Mouse (Mus musculus) stomach, adult 2 months (tissue): ENCODE measurements around the gene Scly. TPM values are rescaled to one million over a fixed set of nuclear protein-coding genes. Genes with fewer than 3 reads are reported as not detected.

Experiments used
- polyA plus RNA-seq: library from polyadenylated mRNA; depleted of rRNA; stranded (reverse); fragments of >200 nt; gene quantifications from 2 replicates; pipeline ENCODE4 v1.2.3, GENCODE M21; 2012; rRNA removed

The Scly gene
- polyA plus RNA-seq, result 8.8 and 9.4 TPM in 2 replicates

GRCm38 (mm10) chr1:91297799-91298744, at the start of gene Scly:
Gene Scly (plus strand): TSS chr1:91298338.

GRCm38 (mm10) chr1:91249564-91250414, 48.3 kb upstream of the Scly start, which contains the start of gene Ube2f:
Gene Ube2f (plus strand): TSS chr1:91250304.

GRCm38 (mm10) chr1:91321760-91322438, 23.8 kb downstream of the Scly start, which contains the start of gene Espnl:
Gene Espnl (plus strand): TSS chr1:91322075.

GRCm38 (mm10) chr1:91350841-91351240, 52.7 kb downstream of the Scly start, which contains the start of gene Klhl30:
Gene Klhl30 (plus strand): TSS chr1:91351016.

GRCm38 (mm10) chr1:91366215-91367108, 68.3 kb downstream of the Scly start, which contains the start of gene Erfe:
Gene Erfe (plus strand): TSS chr1:91366430.

Other genes with a start within 250 kb of the Scly start
- not detected in 2 replicates for gene Rbm44, start 153.2 kb upstream of the Scly start, polyA plus RNA-seq
- gene Ramp1, start 118.5 kb upstream of the Scly start, polyA plus RNA-seq, result 10.3 and 11.8 TPM in 2 replicates
- 5.4 and 6.3 TPM in 2 replicates for gene Ube2f, start 48.0 kb upstream of the Scly start, polyA plus RNA-seq
- gene Espnl, start 23.7 kb downstream of the Scly start, polyA plus RNA-seq, result 0.02 and 0.05 TPM in 2 replicates
- gene Klhl30, start 52.7 kb downstream of the Scly start, polyA plus RNA-seq, result 2.6 and 3.4 TPM in 2 replicates
- 1.5 and 2.5 TPM in 2 replicates for gene Erfe, start 68.1 kb downstream of the Scly start, polyA plus RNA-seq
- gene Ilkap, start 100.5 kb downstream of the Scly start, polyA plus RNA-seq, result 21.6 and 31.5 TPM in 2 replicates
- 28.5 and 43.1 TPM in 2 replicates for gene Hes6, start 115.7 kb downstream of the Scly start, polyA plus RNA-seq
- 2.0 and 2.4 TPM in 2 replicates for gene Per2, start 161.0 kb downstream of the Scly start, polyA plus RNA-seq
- gene Traf3ip1, start 196.3 kb downstream of the Scly start, polyA plus RNA-seq, result 1.8 and 1.9 TPM in 2 replicates
- 1.2 and 1.6 TPM in 2 replicates for gene Asb1, start 242.2 kb downstream of the Scly start, polyA plus RNA-seq